7 mouse cellular contexts compared by ENCODE assay signal in genomic region chr2:131812480-131813137, GRCm38 (mm10). TPM values are rescaled to one million over a fixed set of nuclear protein-coding genes. Genes with fewer than 3 reads are reported as not detected.
A peak's percentile ranks its signal among the peaks of the same experiment; 100 is the strongest.
DNase-seq lines count a peak whose midpoint lies in the region; ATAC-seq lines count a peak whose summit lies in the region.

No protein-coding gene starts in this region.

- peak; percentile 68 for ATAC-seq in cerebellum, adult (ENCODE audit: insufficient number of reproducible peaks, low FRiP score, low TSS enrichment)
- peak; percentile 91 for ATAC-seq in forebrain, embryonic 13.5 days

- no peaks in the 10 kb centered on the region for H3K9me3 ChIP-seq in forebrain, embryonic 13.5 days (replicated peaks)
- H3K9me3 ChIP-seq in hindbrain, embryonic 10.5 days: no peaks in the 10 kb centered on the region

- DNase-seq in Muller cell, postnatal 12 days (ENCODE audit: inconsistent ontology term): peak; percentile 89
- peak; percentile 87 for DNase-seq in hindbrain, embryonic 10.5 days (ENCODE audit: low spot score)
- peak; percentile 64 for DNase-seq in layer of hippocampus, adult 9-11 months
- DNase-seq in lung, postnatal 14 days: peak; percentile 75
- peak; percentile 87 for DNase-seq in retina, postnatal 1 day

- peaks cover 6% of the 10 kb centered on the region; the same call in 1 of the 2 replicates for H3K4me1 ChIP-seq in forebrain, embryonic 13.5 days
- H3K4me1 ChIP-seq in hindbrain, embryonic 10.5 days (replicated peaks): peaks cover 9% of the 10 kb centered on the region

- no peaks in the 10 kb centered on the region for H3K36me3 ChIP-seq in forebrain, embryonic 13.5 days (ENCODE audit: poor library complexity, severe bottlenecking)
- no peaks in the 10 kb centered on the region for H3K36me3 ChIP-seq in hindbrain, embryonic 10.5 days

- H3K27me3 ChIP-seq in forebrain, embryonic 13.5 days: peaks cover 6% of the 10 kb centered on the region
- H3K27me3 ChIP-seq in hindbrain, embryonic 10.5 days (ENCODE audit: insufficient read depth, poor library complexity, severe bottlenecking): peaks cover 19% of the 10 kb centered on the region; the same call in 1 of the 2 replicates

- no peak overlapping the region for H3K9ac ChIP-seq in forebrain, embryonic 13.5 days

- WGBS in forebrain, embryonic 13.5 days: 21% methylated on average over 23 of the region's 23 CpGs
- 20% methylated on average over 23 of the region's 23 CpGs for WGBS in hindbrain, embryonic 10.5 days

- H3K4me2 ChIP-seq in forebrain, embryonic 13.5 days: no peak overlapping the region

- no peak overlapping the region for H3K27ac ChIP-seq in forebrain, embryonic 13.5 days
- no peak overlapping the region for H3K27ac ChIP-seq in hindbrain, embryonic 10.5 days

- no peak overlapping the region for H3K4me3 ChIP-seq in forebrain, embryonic 13.5 days
- H3K4me3 ChIP-seq in hindbrain, embryonic 10.5 days: no peak overlapping the region

RNA-seq across cellular contexts. Expression of gene Erv3, which starts 46.9 kb away (rescaled TPM):
- not detected in 2 replicates for polyA plus RNA-seq in forebrain, embryonic 13.5 days (2015; fragmentation: Nextera tagmentation; extraction: Ambion mirVana)
- polyA plus RNA-seq in hindbrain, embryonic 10.5 days (2016; fragmentation: Nextera tagmentation; extraction: Ambion mirVana): 0.05 TPM in 1 of 2 replicates, not detected in the other
